Mouse (Mus musculus) embryonic fibroblast, embryonic 13.5 days (primary cell): Measurements from ENCODE around the gene Usp7. TPM values are rescaled to one million over a fixed set of nuclear protein-coding genes. Genes with fewer than 3 reads are reported as not detected.
A peak's percentile ranks its signal among the peaks of the same experiment; 100 is the strongest.

Source experiments
- H3K27ac ChIP-seq: 2 replicates; pipeline ENCODE4 v1.5.1; 2012; ENCODE audit warnings: low read length, control low read depth, inconsistent platforms; ENCODE audit not compliant: insufficient read depth
- H3K4me1 ChIP-seq: 2 replicates; pipeline ENCODE4 v1.6.1; 2011; ENCODE audit warnings: low read length; ENCODE audit not compliant: control insufficient read depth, insufficient read depth
- H3K4me3 ChIP-seq: 2 replicates; pipeline ENCODE4 v1.5.1; 2011; ENCODE audit warnings: mild to moderate bottlenecking, control low read depth, low read length; ENCODE audit not compliant: insufficient read depth
- CTCF ChIP-seq: IDR thresholded peaks from 2 replicates; pipeline ENCODE4 v1.5.1; 2011; ENCODE audit warnings: mild to moderate bottlenecking, control low read depth, low read length, moderate library complexity, borderline replicate concordance; ENCODE audit not compliant: insufficient read depth
- POLR2A ChIP-seq: IDR thresholded peaks from 2 replicates; pipeline ENCODE4 v1.6.1; 2011; ENCODE audit warnings: low read depth, mild to moderate bottlenecking, control low read depth, low read length, moderate library complexity
- polyA plus RNA-seq: library from polyadenylated mRNA; stranded (reverse); fragments of >200 nt; gene quantifications from 2 replicates; pipeline ENCODE4 v1.2.4, GENCODE M21; 2011; ENCODE audit warnings: low read depth; ENCODE audit not compliant: missing spikeins, insufficient read length

Gene Usp7
- polyA plus RNA-seq, 1 experiment = 118 TPM

GRCm38 (mm10) chr16:8672350-8672687, 119.8 kb downstream of the Usp7 start:
- Histone ChIP-seq H3K4me3 (peak overlapping the region; percentile 42; the same call in 1 of the 2 replicates), H3K4me1 (peaks cover 10% of the 10 kb centered on the region), H3K27ac (no peak overlapping the region)
- no peak for TF ChIP-seq POLR2A
- no peak for TF ChIP-seq CTCF

DNA sequence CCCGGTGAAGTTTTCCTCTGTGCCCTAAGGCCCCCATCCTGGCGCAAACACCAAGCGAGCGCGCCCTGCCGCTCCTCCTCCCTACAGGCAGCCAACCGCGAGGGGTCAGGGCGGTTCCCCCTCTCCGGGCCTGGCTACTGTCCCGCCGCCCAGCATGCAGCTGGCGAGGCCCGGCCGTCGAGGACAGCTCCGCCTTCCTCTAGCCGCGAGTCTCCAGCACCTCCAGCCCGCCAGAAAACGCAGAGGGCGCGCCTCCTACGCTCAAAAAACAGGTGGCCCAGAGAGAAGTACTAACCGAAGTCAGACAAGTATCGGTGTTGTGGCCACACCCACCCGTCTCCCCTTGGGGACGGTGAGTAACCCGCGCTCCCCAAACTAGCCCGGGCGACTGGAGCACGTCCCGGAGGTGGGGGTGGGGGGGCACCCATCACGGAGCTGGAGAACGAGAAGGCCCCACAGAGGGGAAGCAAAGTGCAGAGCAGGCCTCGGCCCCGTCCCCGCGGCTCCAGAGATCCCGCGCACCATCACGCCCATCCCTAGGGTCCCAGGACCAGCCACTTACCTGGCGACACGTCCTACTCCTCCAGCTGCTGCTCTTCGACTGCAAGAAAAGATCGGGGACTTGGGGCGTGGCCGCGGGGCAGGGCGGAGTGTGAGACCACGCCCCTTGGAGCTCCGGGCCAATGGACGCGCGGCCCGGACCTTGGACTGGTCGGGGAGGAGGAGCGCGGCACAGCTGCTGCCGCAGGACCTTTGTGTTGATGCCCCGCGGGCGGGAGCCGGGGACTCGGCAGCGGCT, 120.4 kb downstream of the Usp7 start, which contains the start of gene Carhsp1:
Gene Carhsp1, minus strand, starts transcription at position 605 of the 799 bp plus-strand sequence.
- H3K27ac ChIP-seq = peak within 1 kb of the TSS; percentile 55
- H3K4me3 ChIP-seq = peak within 1 kb of the TSS; percentile 75
- H3K4me1 ChIP-seq = peaks cover 14% of the 10 kb centered on the region
- TF ChIP-seq POLR2A (peak; percentile 98), CTCF (no peak)

GRCm38 (mm10) chr16:8670041-8671035, 121.8 kb downstream of the Usp7 start:
- Histone ChIP-seq H3K4me1 (peaks cover 23% of the 10 kb centered on the region), H3K27ac (peak overlapping the region; percentile 50), H3K4me3 (peak overlapping the region; percentile 75)
- TF ChIP-seq POLR2A (no peak; the same call in 1 of the 2 replicates), CTCF (no peak)

DNA sequence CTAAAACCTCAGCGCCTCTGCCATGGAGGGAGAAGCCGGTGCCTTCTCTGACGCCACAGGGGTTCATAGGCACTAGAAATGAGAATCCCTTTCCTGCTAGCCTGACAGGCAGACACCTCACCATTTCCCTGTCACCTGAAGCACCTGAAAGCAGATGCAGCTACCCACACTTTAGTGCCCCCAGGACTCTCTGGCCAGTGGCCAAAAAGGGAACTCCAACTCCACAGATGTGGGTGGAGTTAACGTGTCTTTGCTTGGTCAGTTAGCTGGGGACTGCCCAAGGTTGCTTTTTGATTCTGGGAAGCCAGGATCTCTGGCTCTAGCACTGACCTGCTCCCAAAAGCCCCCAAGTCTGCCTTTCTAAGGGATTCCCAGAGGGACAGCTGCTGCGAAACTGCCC, 122.7 kb downstream of the Usp7 start:
- peak overlapping the region; percentile 75 for H3K4me3 ChIP-seq
- TF ChIP-seq POLR2A (no peak), CTCF (no peak)

DNA sequence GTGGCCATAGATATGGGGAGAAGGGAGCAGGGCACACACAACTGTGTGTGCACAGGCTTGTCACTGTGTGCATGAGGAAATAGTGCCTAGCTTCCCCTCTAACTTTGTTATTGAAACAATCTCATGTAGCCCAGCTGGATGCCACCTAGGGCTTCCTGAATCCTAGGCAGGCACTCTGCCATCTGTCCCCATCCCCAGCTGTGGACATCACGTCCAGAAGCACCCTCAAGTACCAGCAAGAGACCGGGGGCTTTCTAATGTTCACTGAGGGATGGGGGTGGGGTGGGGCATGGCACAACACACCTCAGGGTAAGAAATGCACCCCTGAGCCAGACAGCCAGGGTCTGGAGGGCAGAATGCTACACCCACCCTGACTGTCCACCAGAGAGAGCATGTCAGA, 123.7 kb downstream of the Usp7 start:
- TF ChIP-seq CTCF (no peak), POLR2A (no peak)
- no peak overlapping the region for H3K27ac ChIP-seq
- no peak overlapping the region for H3K4me3 ChIP-seq
- peaks cover 23% of the 10 kb centered on the region for H3K4me1 ChIP-seq

More for the DNA sequence above, 122.7 kb downstream of the Usp7 start:
- H3K27ac ChIP-seq = no peak overlapping the region
- peaks cover 23% of the 10 kb centered on the region for H3K4me1 ChIP-seq

GRCm38 (mm10) chr16:8667814-8668213, 124.3 kb downstream of the Usp7 start:
- Histone ChIP-seq H3K4me3 (no peak overlapping the region), H3K27ac (peak overlapping the region; percentile 77), H3K4me1 (peaks cover 23% of the 10 kb centered on the region)
- TF ChIP-seq CTCF (no peak), POLR2A (no peak)

GRCm38 (mm10) chr16:8667261-8667660, 124.8 kb downstream of the Usp7 start:
- TF ChIP-seq CTCF (no peak), POLR2A (no peak)
- Histone ChIP-seq H3K4me1 (peaks cover 23% of the 10 kb centered on the region), H3K27ac (peak overlapping the region; percentile 77), H3K4me3 (no peak overlapping the region)

DNA sequence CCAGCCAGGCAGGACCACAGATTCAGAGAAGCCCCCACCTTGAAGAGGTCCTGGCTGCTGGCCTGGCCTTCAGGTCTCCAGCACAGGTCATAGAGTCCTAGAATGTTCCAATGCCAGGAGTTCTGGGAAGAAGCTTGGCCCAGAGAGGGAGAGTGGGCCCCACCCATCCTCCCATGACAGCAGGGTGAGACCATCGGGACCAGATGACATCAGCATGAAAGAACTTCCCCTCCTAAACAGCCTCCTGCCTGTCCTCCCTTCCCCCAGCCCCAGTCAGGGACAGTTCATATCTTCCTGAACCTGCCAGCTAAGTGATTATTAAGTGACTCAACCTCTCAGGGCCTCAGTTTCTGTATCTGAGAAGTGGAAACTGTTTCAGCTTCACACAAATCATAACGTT, 125.7 kb downstream of the Usp7 start:
- Histone ChIP-seq H3K27ac (peak overlapping the region; percentile 77; the same call in 1 of the 2 replicates), H3K4me3 (no peak overlapping the region), H3K4me1 (peaks cover 23% of the 10 kb centered on the region)
- no peak for TF ChIP-seq POLR2A
- no peak for TF ChIP-seq CTCF

- H3K27ac ChIP-seq = no peak overlapping the region
- no peak overlapping the region for H3K4me3 ChIP-seq
- no peak for TF ChIP-seq POLR2A
- H3K4me1 ChIP-seq = peaks cover 23% of the 10 kb centered on the region
Observed at GRCm38 (mm10) chr16:8665367-8665766, 126.7 kb downstream of the Usp7 start.
